Mouse (Mus musculus) MEL (cell line): Measurements from ENCODE around the gene Abhd16a. TPM values are rescaled to one million over a fixed set of nuclear protein-coding genes. Genes with fewer than 3 reads are reported as not detected.

Experiments
- DNase-seq: peaks from one replicate; pipeline ENCODE4 v3.0.0; 2011; ENCODE audit warnings: low read depth, low spot score
- H3K27ac ChIP-seq: 2 replicates; pipeline ENCODE4 v1.5.1; 2012; ENCODE audit warnings: low read depth, mild to moderate bottlenecking, control low read depth, low read length, moderate library complexity; ENCODE audit not compliant: control insufficient read depth
- H3K27me3 ChIP-seq, 2 experiments: fragments of 150-350 bp in 1 of 2; sonication (generic) in 1 of 2; 2 replicates each; pipeline ENCODE4 v1.6.1; 2012; ENCODE audit warnings: low read length in 2 of 2, mild to moderate bottlenecking in 2 of 2, improper control_type of control experiment in 1 of 2, moderate library complexity in 1 of 2; ENCODE audit not compliant: insufficient read depth in 2 of 2, control insufficient read depth in 1 of 2
- H3K36me3 ChIP-seq, 2 experiments: 2 replicates each; pipeline ENCODE4 v1.6.1; 2012 to 2014; ENCODE audit warnings: low read length in 2 of 2, improper control_type of control experiment in 1 of 2, inconsistent platforms in 1 of 2, mild to moderate bottlenecking in 1 of 2; ENCODE audit not compliant: insufficient read depth in 2 of 2, control insufficient read depth in 1 of 2
- H3K4me1 ChIP-seq, 2 experiments: fragments of 150-350 bp in 1 of 2; sonication (generic) in 1 of 2; 2 replicates each; pipeline ENCODE4 v1.6.1; 2012; ENCODE audit warnings: low read length in 2 of 2, improper control_type of control experiment in 1 of 2, mild to moderate bottlenecking in 1 of 2; ENCODE audit not compliant: insufficient read depth in 2 of 2, control insufficient read depth in 1 of 2
- H3K4me3 ChIP-seq, 2 experiments: fragments of 150-350 bp in 1 of 2; sonication (generic) in 1 of 2; 2 replicates each; pipeline ENCODE4 v1.5.1; 2012; ENCODE audit warnings: low read depth in 2 of 2, low read length in 2 of 2, mild to moderate bottlenecking in 2 of 2, moderate library complexity in 2 of 2, control low read depth in 1 of 2, improper control_type of control experiment in 1 of 2; ENCODE audit not compliant: control insufficient read depth in 1 of 2, insufficient read depth in 1 of 2
- H3K79me2 ChIP-seq: 2 replicates; pipeline ENCODE4 v1.6.1; 2012; ENCODE audit warnings: mild to moderate bottlenecking, low read length, moderate library complexity; ENCODE audit not compliant: control insufficient read depth, poor library complexity, insufficient read depth
- H3K9ac ChIP-seq: 2 replicates; pipeline ENCODE4 v1.6.1; 2012; ENCODE audit warnings: low read depth, mild to moderate bottlenecking, control low read depth, low read length, moderate library complexity; ENCODE audit not compliant: control insufficient read depth, poor library complexity, severe bottlenecking
- H3K9me3 ChIP-seq: fragments of 150-350 bp; sonication (generic); replicated peaks from 2 replicates; pipeline ENCODE4 v1.6.1; 2012; ENCODE audit warnings: mild to moderate bottlenecking, low read length, improper control_type of control experiment, moderate library complexity; ENCODE audit not compliant: insufficient read depth
- BHLHE40 ChIP-seq: IDR thresholded peaks from 2 replicates; pipeline ENCODE4 v1.6.1; 2012; ENCODE audit warnings: low read depth, mild to moderate bottlenecking, inconsistent platforms, low read length, improper control_type of control experiment, borderline replicate concordance
- CHD1 ChIP-seq: IDR thresholded peaks from 2 replicates; pipeline ENCODE4 v1.6.1; 2012; ENCODE audit warnings: low read depth, mild to moderate bottlenecking, inconsistent platforms, low read length, improper control_type of control experiment
- CHD2 ChIP-seq: IDR thresholded peaks from 2 replicates; pipeline ENCODE4 v1.6.1; 2011; ENCODE audit warnings: low read length, improper control_type of control experiment
- CTCF ChIP-seq, 3 experiments: IDR thresholded peaks in 2 of 3; conservative IDR thresholded peaks in 1 of 3; 2 replicates each; pipeline ENCODE4 v1.5.1; 2011 to 2012; ENCODE audit warnings: low read length in 3 of 3, low read depth in 2 of 3, mild to moderate bottlenecking in 2 of 3, improper control_type of control experiment in 1 of 3, inconsistent platforms in 1 of 3, mixed read lengths in 1 of 3, moderate library complexity in 1 of 3; ENCODE audit not compliant: control insufficient read depth in 1 of 3, insufficient read depth in 1 of 3, poor library complexity in 1 of 3, severe bottlenecking in 1 of 3
- E2F4 ChIP-seq: IDR thresholded peaks from 2 replicates; pipeline ENCODE4 v1.6.1; 2011; ENCODE audit warnings: low read depth, low read length, improper control_type of control experiment, borderline replicate concordance
- ELF1 ChIP-seq: IDR thresholded peaks from 2 replicates; pipeline ENCODE4 v1.6.1; 2014; ENCODE audit warnings: low read depth, mild to moderate bottlenecking, inconsistent platforms, low read length, improper control_type of control experiment, moderate library complexity
- EP300 ChIP-seq, 2 experiments: IDR thresholded peaks; 2 replicates each; pipeline ENCODE4 v1.6.1; 2011; ENCODE audit warnings: improper control_type of control experiment in 2 of 2, low read length in 2 of 2, low read depth in 1 of 2, mild to moderate bottlenecking in 1 of 2
- ETS1 ChIP-seq: IDR thresholded peaks from 2 replicates; pipeline ENCODE4 v1.6.1; 2012; ENCODE audit warnings: low read depth, mild to moderate bottlenecking, inconsistent platforms, low read length, improper control_type of control experiment, moderate library complexity
- GABPA ChIP-seq: IDR thresholded peaks from 2 replicates; pipeline ENCODE4 v1.6.1; 2012; ENCODE audit warnings: low read depth, mild to moderate bottlenecking, inconsistent platforms, low read length, improper control_type of control experiment, moderate library complexity
- GATA1 ChIP-seq: IDR thresholded peaks from 2 replicates; pipeline ENCODE4 v1.6.1; 2011; ENCODE audit warnings: low read depth, low read length, improper control_type of control experiment
- HCFC1 ChIP-seq: IDR thresholded peaks from 2 replicates; pipeline ENCODE4 v1.6.1; 2012; ENCODE audit warnings: low read depth, mild to moderate bottlenecking, inconsistent platforms, low read length, improper control_type of control experiment, moderate library complexity
- JUND ChIP-seq: IDR thresholded peaks from 2 replicates; pipeline ENCODE4 v1.6.1; 2011; ENCODE audit warnings: low read depth, mild to moderate bottlenecking, improper control_type of control experiment, low read length
- KAT2A ChIP-seq: conservative IDR thresholded peaks from 2 replicates; pipeline ENCODE4 v1.6.1; 2012; ENCODE audit warnings: low read depth, low read length, improper control_type of control experiment, inconsistent platforms
- MAFK ChIP-seq: IDR thresholded peaks from 2 replicates; pipeline ENCODE4 v1.6.1; 2011; ENCODE audit warnings: low read depth, mild to moderate bottlenecking, low read length, improper control_type of control experiment, borderline replicate concordance
- MAX ChIP-seq: IDR thresholded peaks from 2 replicates; pipeline ENCODE4 v1.6.1; 2011; ENCODE audit warnings: low read length, improper control_type of control experiment
- MXI1 ChIP-seq: IDR thresholded peaks from 2 replicates; pipeline ENCODE4 v1.6.1; 2011; ENCODE audit warnings: mild to moderate bottlenecking, low read depth, low read length, improper control_type of control experiment
- MYB ChIP-seq: IDR thresholded peaks from 2 replicates; pipeline ENCODE4 v1.6.1; 2011; ENCODE audit warnings: mild to moderate bottlenecking, low read depth, low read length, improper control_type of control experiment
- NELFE ChIP-seq: IDR thresholded peaks from 2 replicates; pipeline ENCODE4 v1.6.1; 2011; ENCODE audit warnings: low read depth, low read length, improper control_type of control experiment
- POLR2A ChIP-seq, 2 experiments: IDR thresholded peaks; 2 replicates each; pipeline ENCODE4 v1.6.1; 2011 to 2012; ENCODE audit warnings: low read length in 2 of 2, mild to moderate bottlenecking in 2 of 2, control low read depth in 1 of 2, improper control_type of control experiment in 1 of 2, low read depth in 1 of 2, moderate library complexity in 1 of 2; ENCODE audit not compliant: control insufficient read depth in 1 of 2, insufficient read depth in 1 of 2, poor library complexity in 1 of 2
- POLR2AphosphoS2 ChIP-seq: IDR thresholded peaks from 2 replicates; pipeline ENCODE4 v1.6.1; 2011; ENCODE audit warnings: low read length, improper control_type of control experiment
- POLR2AphosphoS5 ChIP-seq: IDR thresholded peaks from 2 replicates; pipeline ENCODE4 v1.6.1; 2012; ENCODE audit warnings: low read depth, borderline replicate concordance, mild to moderate bottlenecking, inconsistent platforms, low read length, moderate library complexity, mixed read lengths
- RAD21 ChIP-seq: IDR thresholded peaks from 2 replicates; pipeline ENCODE4 v1.6.1; 2011; ENCODE audit warnings: mild to moderate bottlenecking, low read depth, low read length, improper control_type of control experiment
- SIN3A ChIP-seq: IDR thresholded peaks from 2 replicates; pipeline ENCODE4 v1.6.1; 2012; ENCODE audit warnings: low read length, improper control_type of control experiment, inconsistent platforms
- UBTF ChIP-seq: IDR thresholded peaks from 2 replicates; pipeline ENCODE4 v1.6.1; 2012; ENCODE audit warnings: low read depth, mild to moderate bottlenecking, inconsistent platforms, low read length, improper control_type of control experiment, moderate library complexity, borderline replicate concordance; ENCODE audit not compliant: insufficient read depth
- USF2 ChIP-seq, 2 experiments: IDR thresholded peaks; 2 replicates each; pipeline ENCODE4 v1.6.1; 2011 to 2012; ENCODE audit warnings: improper control_type of control experiment in 2 of 2, low read length in 2 of 2, borderline replicate concordance in 1 of 2, inconsistent platforms in 1 of 2, low read depth in 1 of 2, mild to moderate bottlenecking in 1 of 2; ENCODE audit not compliant: insufficient read depth in 1 of 2
- ZNF384 ChIP-seq: IDR thresholded peaks from 2 replicates; pipeline ENCODE4 v1.6.1; 2012; ENCODE audit warnings: low read depth, mild to moderate bottlenecking, inconsistent platforms, low read length, improper control_type of control experiment
- polyA plus RNA-seq, 2 experiments: library from polyadenylated mRNA; stranded (reverse) in 1 of 2; unstranded in 1 of 2; fragments of >175 nt in 1 of 2; fragments of >200 nt in 1 of 2; gene quantifications; 2 replicates each; pipeline versions ENCODE4 v1.2.1 to v1.2.4; 2012; ENCODE audit warnings: low replicate concordance in 2 of 2, low read depth in 1 of 2; ENCODE audit not compliant: insufficient read length in 2 of 2, insufficient read depth in 1 of 2, missing spikeins in 1 of 2
- total RNA-seq: library from RNA; depleted of rRNA; stranded (reverse); fragments of 300-350 nt; gene quantifications from 2 replicates; pipeline ENCODE4 v1.2.3, GENCODE M21; 2012

Gene Abhd16a
- total and polyA plus RNA-seq, 3 experiments = 96.1 to 126 TPM; not detected in 1

GRCm38 (mm10) chr17:35048932-35049440 is 40.1 kb upstream of the Abhd16a start:
- H3K4me3 ChIP-seq = peak overlapping the region; percentile 30 to 50; a peak in 3 of 4 replicates
- peaks cover 7 to 45% of the 10 kb centered on the region in 2 experiments for H3K4me1 ChIP-seq
- no peaks in the 10 kb centered on the region for H3K27me3 ChIP-seq
- TF ChIP-seq POLR2A (IDR thresholded peaks at IDR 0.05; ENCODE audit: control insufficient read depth in 1 of 2, insufficient read depth in 1 of 2, low read depth in 1 of 2, low read length in 2 of 2, poor library complexity in 1 of 2) (no peak), MYB (no peak), CTCF (IDR thresholded peaks at IDR 0.05 in 2 of 3, conservative IDR thresholded peaks at IDR 0.05 in 1 of 3; ENCODE audit: control insufficient read depth in 1 of 3, insufficient read depth in 1 of 3, low read depth in 2 of 3, low read length in 3 of 3, poor library complexity in 1 of 3, severe bottlenecking in 1 of 3) (no peak), HCFC1 (0 out of 2 replicates have a peak, but pooled peaks have one; percentile 5), EP300 (IDR thresholded peaks at IDR 0.05; ENCODE audit: low read depth in 1 of 2, low read length in 2 of 2) (peak in 1 of 2 experiments; percentile 10; a peak in 1 of 4 replicates), MXI1 (peak; percentile 44), CHD2 (no peak), JUND (no peak), RAD21 (no peak), ETS1 (0 out of 2 replicates have a peak, but pooled peaks have one; percentile 30), ZNF384 (peak; percentile 40; the same call in 1 of the 2 replicates), BHLHE40 (no peak), MAX (no peak), POLR2AphosphoS2 (no peak), KAT2A (no peak), E2F4 (no peak), USF2 (IDR thresholded peaks at IDR 0.05; ENCODE audit: borderline replicate concordance in 1 of 2, insufficient read depth in 1 of 2, low read depth in 1 of 2, low read length in 2 of 2) (no peak), GATA1 (peak; percentile 18; the same call in 1 of the 2 replicates), NELFE (peak; percentile 5), MAFK (no peak), UBTF (no peak), SIN3A (no peak), CHD1 (no peak), GABPA (no peak), ELF1 (no peak), POLR2AphosphoS5 (no peak)
- DNase-seq = peak; percentile 60
- H3K27ac ChIP-seq = peak overlapping the region; percentile 98
- peaks cover 35% of the 10 kb centered on the region for H3K79me2 ChIP-seq
- H3K36me3 ChIP-seq = peaks cover 3 to 39% of the 10 kb centered on the region in 2 experiments
- H3K9me3 ChIP-seq = no peaks in the 10 kb centered on the region
- H3K9ac ChIP-seq = peak overlapping the region; percentile 63
